ENCODE assay signal across 23 mouse cellular contexts in the genomic region with DNA sequence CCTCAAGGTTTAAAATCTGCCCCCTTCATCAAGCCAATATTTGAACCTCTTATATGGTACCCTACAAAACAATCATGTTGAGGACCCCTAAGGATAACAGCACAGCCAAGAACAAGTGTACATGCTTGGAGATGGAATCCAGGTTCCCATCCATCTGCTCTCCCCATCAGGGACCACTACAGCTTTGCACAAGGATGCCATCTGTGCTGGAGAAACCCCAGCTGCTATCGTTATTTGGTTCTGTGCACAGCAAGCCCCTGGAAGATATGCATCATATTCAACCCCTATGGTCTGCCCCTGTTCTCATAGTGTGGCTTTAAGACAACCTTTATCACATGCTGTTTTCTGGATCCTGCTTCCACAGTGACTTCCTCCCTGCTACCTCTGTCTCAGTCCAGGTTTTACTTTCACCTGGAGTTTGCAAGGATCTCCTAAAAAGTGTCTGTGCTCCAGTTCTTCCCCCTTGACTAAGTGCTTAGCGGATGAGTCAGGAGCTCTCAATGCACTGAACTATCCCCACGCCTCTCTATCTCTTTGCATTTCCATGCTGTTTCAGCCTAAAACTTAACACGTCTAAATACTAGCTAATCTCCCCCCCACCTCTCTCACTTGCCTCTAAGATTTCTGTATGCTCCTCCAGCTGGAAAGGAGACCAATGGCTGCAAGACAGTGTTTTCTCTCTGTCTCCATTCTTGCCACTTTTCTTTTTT. TPM values are rescaled to one million over a fixed set of nuclear protein-coding genes. Genes with fewer than 3 reads are reported as not detected.
DNase-seq lines count a peak whose midpoint lies in the region; ATAC-seq and TF ChIP-seq lines count a peak whose summit lies in the region.
"Had no signal": no experiment of that assay in that cellular context is flagged by ENCODE, and none has a peak within 500 bp of the region (broad histone marks: within the 10 kb centered on the region; RNA-seq: fewer than 3 reads in every experiment).

No protein-coding gene starts in this region.

- H3K36me3 ChIP-seq in hindbrain, postnatal 0 days (ENCODE audit: insufficient read depth, low read length), result no peaks in the 10 kb centered on the region
- H3K36me3 ChIP-seq in hindbrain, embryonic 16.5 days (ENCODE audit: control insufficient read depth, insufficient read depth, low read length), result no peaks in the 10 kb centered on the region
- H3K36me3 ChIP-seq: forebrain, embryonic 10.5 days; heart, embryonic 12.5 days; heart, embryonic 15.5 days; hindbrain, embryonic 10.5 days; hindbrain, embryonic 13.5 days had no signal

- H3K9me3 ChIP-seq in hindbrain, postnatal 0 days (ENCODE audit: low read length), result no peaks in the 10 kb centered on the region
- H3K9me3 ChIP-seq in hindbrain, embryonic 16.5 days (ENCODE audit: control insufficient read depth, low read length), result no peaks in the 10 kb centered on the region
- H3K9me3 ChIP-seq: forebrain, embryonic 10.5 days; forebrain, embryonic 13.5 days; heart, embryonic 12.5 days; heart, embryonic 15.5 days; hindbrain, embryonic 10.5 days; hindbrain, embryonic 13.5 days had no signal

- H3K9ac ChIP-seq in hindbrain, postnatal 0 days (replicated peaks; ENCODE audit: low read length), result no peak overlapping the region
- H3K9ac ChIP-seq in hindbrain, embryonic 16.5 days (ENCODE audit: low read depth, low read length), result no peak overlapping the region
- H3K9ac ChIP-seq: forebrain, embryonic 13.5 days; heart, embryonic 12.5 days; heart, embryonic 15.5 days; hindbrain, embryonic 13.5 days had no signal

- WGBS in hindbrain, postnatal 0 days, result 62% methylated on average over 4 of the region's 4 CpGs
- 60% methylated on average over 4 of the region's 4 CpGs for WGBS in hindbrain, embryonic 16.5 days

- no peaks in the 10 kb centered on the region for H3K27me3 ChIP-seq in hindbrain, postnatal 0 days (ENCODE audit: insufficient read depth, low read length)
- no peaks in the 10 kb centered on the region for H3K27me3 ChIP-seq in hindbrain, embryonic 16.5 days (replicated peaks; ENCODE audit: control insufficient read depth, insufficient read depth, low read length)

- no peak overlapping the region for H3K4me2 ChIP-seq in hindbrain, postnatal 0 days (ENCODE audit: low read depth, low read length)
- no peak overlapping the region for H3K4me2 ChIP-seq in hindbrain, embryonic 16.5 days (ENCODE audit: low read length)
- H3K4me2 ChIP-seq: forebrain, embryonic 13.5 days; heart, embryonic 12.5 days; heart, embryonic 15.5 days; hindbrain, embryonic 13.5 days had no signal

- no peaks in the 10 kb centered on the region for H3K4me1 ChIP-seq in hindbrain, postnatal 0 days (ENCODE audit: insufficient read depth, low read length)
- no peaks in the 10 kb centered on the region for H3K4me1 ChIP-seq in hindbrain, embryonic 16.5 days (ENCODE audit: control insufficient read depth, insufficient read depth, low read depth, low read length)
- H3K4me1 ChIP-seq: forebrain, embryonic 10.5 days; forebrain, embryonic 13.5 days; heart, embryonic 12.5 days; heart, embryonic 15.5 days; hindbrain, embryonic 10.5 days; hindbrain, embryonic 13.5 days had no signal

- no peak for TF ChIP-seq CTCF in hindbrain, postnatal 0 days (IDR thresholded peaks at IDR 0.05; ENCODE audit: low read depth)

- no peak overlapping the region for H3K4me3 ChIP-seq in hindbrain, postnatal 0 days (ENCODE audit: low read length)
- no peak overlapping the region for H3K4me3 ChIP-seq in hindbrain, embryonic 16.5 days (ENCODE audit: low read length)
- H3K4me3 ChIP-seq: forebrain, embryonic 10.5 days; forebrain, embryonic 13.5 days; heart, embryonic 12.5 days; heart, embryonic 15.5 days; hindbrain, embryonic 10.5 days; hindbrain, embryonic 13.5 days had no signal

- DNase-seq in cerebellum, postnatal 10 days, result peak; percentile 49 to 54
- peak; percentile 24 for DNase-seq in hindbrain, postnatal 0 days (ENCODE audit: low spot score)
- peak; percentile 11 for DNase-seq in retina, postnatal 1 day
- DNase-seq in retina, embryonic 14.5 days (ENCODE audit: low spot score), result no peak
- DNase-seq in brain, adult 2 months (ENCODE audit: low read depth, low spot score), result peak; percentile 76
- DNase-seq in gastrocnemius, adult 18-20 months (ENCODE audit: low spot score), result no peak
- DNase-seq: adrenal gland, adult 8-10 months; adrenal gland, postnatal 25 days; cerebellum, adult 11-12 months; cerebellum, adult 8-10 months; gastrocnemius, postnatal 25 days; heart, adult 18-20 months; heart, postnatal 10 days; heart, postnatal 36 days had no signal

- H3K27ac ChIP-seq in hindbrain, postnatal 0 days, result no peak overlapping the region
- H3K27ac ChIP-seq in hindbrain, embryonic 16.5 days (ENCODE audit: low read depth, low read length), result no peak overlapping the region
- H3K27ac ChIP-seq: forebrain, embryonic 10.5 days; forebrain, embryonic 13.5 days; heart, embryonic 15.5 days; hindbrain, embryonic 10.5 days; hindbrain, embryonic 13.5 days had no signal

- ATAC-seq in cerebellum, adult (ENCODE audit: insufficient number of reproducible peaks, low FRiP score, low TSS enrichment), result no peak
- no peak for ATAC-seq in hindbrain, postnatal 0 days
- ATAC-seq in hindbrain, embryonic 16.5 days, result no peak
- ATAC-seq: activated CD4-positive, CD25-positive, alpha-beta regulatory T cell, adult 4 months; forebrain, embryonic 13.5 days had no signal

RNA-seq across cellular contexts. Expression of gene Sergef, which starts 9.0 kb away (rescaled TPM):
- 41.8 and 53.5 TPM in 2 replicates for total RNA-seq in hindbrain, postnatal 0 days (2014; rRNA removed)
- 45.6 and 48.0 TPM in 2 replicates for polyA plus RNA-seq in hindbrain, postnatal 0 days (2015; fragmentation: Nextera tagmentation; extraction: Ambion mirVana)
- 42.2 and 50.6 TPM in 2 replicates for polyA plus RNA-seq in hindbrain, embryonic 16.5 days (2015; fragmentation: Nextera tagmentation; extraction: Ambion mirVana)
- 1 to 10 TPM; 3.9 to 4.3 TPM for total RNA-seq in gastrocnemius, adult 18-20 months (2021)

RNA-seq across cellular contexts. Expression of gene Tph1, which starts 23.8 kb away (rescaled TPM):
- total RNA-seq in hindbrain, postnatal 0 days (2014; rRNA removed), result 0.73 and 1.0 TPM in 2 replicates
- polyA plus RNA-seq in hindbrain, postnatal 0 days (2015; fragmentation: Nextera tagmentation; extraction: Ambion mirVana), result 0.73 and 0.98 TPM in 2 replicates
- 0.61 and 1.2 TPM in 2 replicates for polyA plus RNA-seq in hindbrain, embryonic 16.5 days (2015; fragmentation: Nextera tagmentation; extraction: Ambion mirVana)
- total RNA-seq in gastrocnemius, adult 18-20 months (2021), result under 1 TPM; 0.21 to 0.41 TPM
- total RNA-seq: adrenal gland, adult 8-10 months; adrenal gland, postnatal 25 days; heart, adult 18-20 months; heart, postnatal 10 days; heart, postnatal 36 days had no signal
- polyA plus RNA-seq: forebrain, embryonic 10.5 days; heart, embryonic 12.5 days had no signal

Comparison
In these comparisons a context has a peak if more than half of its experiments do, and no peak if none do; other contexts are left out.
1. DNase-seq: peak in cerebellum, postnatal 10 days (2 of 2), hindbrain, postnatal 0 days (single experiment), retina, postnatal 1 day (single experiment) and brain, adult 2 months (single experiment); none in retina, embryonic 14.5 days (single experiment) and gastrocnemius, adult 18-20 months (single experiment).